ENCODE assay signal across 8 mouse cellular contexts in the genomic region with DNA sequence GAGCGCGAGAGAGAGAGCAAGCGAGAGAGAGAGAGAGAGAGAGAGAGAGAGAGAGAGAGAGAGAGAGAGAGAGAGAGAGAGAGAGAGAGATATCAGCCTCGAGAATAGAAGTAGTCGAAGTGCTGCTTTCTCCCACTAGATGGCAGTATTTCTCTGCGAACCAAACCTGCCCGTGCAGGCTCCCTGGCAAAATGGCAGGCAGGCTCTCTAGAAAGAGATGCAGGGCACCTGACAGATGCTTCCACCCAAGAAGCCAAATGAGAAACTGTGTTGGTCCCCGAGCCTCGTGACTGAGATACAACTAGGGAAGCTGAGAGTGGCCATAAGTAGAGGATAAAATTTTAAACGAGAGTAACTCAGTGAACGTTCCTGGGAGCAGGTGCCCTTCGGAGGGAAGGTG. TPM values are rescaled to one million over a fixed set of nuclear protein-coding genes. Genes with fewer than 3 reads are reported as not detected.
DNase-seq lines count a peak whose midpoint lies in the region; ATAC-seq lines count a peak whose summit lies in the region.

No protein-coding gene starts in this region.

- H3K27ac ChIP-seq in liver, embryonic 13.5 days, result no peak overlapping the region
- H3K27ac ChIP-seq in neural tube, embryonic 15.5 days (replicated peaks), result no peak overlapping the region

- WGBS in liver, embryonic 13.5 days (ENCODE audit: insufficient replicate concordance), result 23% methylated on average over 10 of the region's 12 CpGs
- WGBS in neural tube, embryonic 15.5 days, result 23% methylated on average over 9 of the region's 12 CpGs

- no peaks in the 10 kb centered on the region for H3K36me3 ChIP-seq in liver, embryonic 13.5 days
- no peaks in the 10 kb centered on the region for H3K36me3 ChIP-seq in neural tube, embryonic 15.5 days

- no peak overlapping the region for H3K4me3 ChIP-seq in liver, embryonic 13.5 days (replicated peaks)
- no peak overlapping the region for H3K4me3 ChIP-seq in neural tube, embryonic 15.5 days (replicated peaks)

- H3K9me3 ChIP-seq in liver, embryonic 13.5 days (replicated peaks), result peaks cover 10% of the 10 kb centered on the region
- no peaks in the 10 kb centered on the region for H3K9me3 ChIP-seq in neural tube, embryonic 15.5 days (replicated peaks)

- H3K4me1 ChIP-seq in liver, embryonic 13.5 days (replicated peaks), result peaks cover 44% of the 10 kb centered on the region
- peaks cover 5% of the 10 kb centered on the region; the same call in 1 of the 2 replicates for H3K4me1 ChIP-seq in neural tube, embryonic 15.5 days

- DNase-seq in 3T3-L1 (ENCODE audit: low read depth, low spot score), result peak; percentile 88
- peak; percentile 80 for DNase-seq in NIH3T3 (ENCODE audit: low read depth)
- peak; percentile 91 for DNase-seq in cerebellum, postnatal 14 days
- DNase-seq in frontal cortex, postnatal 36 days (ENCODE audit: low spot score in 2 of 2), result peak; percentile 61 to 89
- DNase-seq in kidney, postnatal 14 days, result peak; percentile 76
- peak; percentile 57 for DNase-seq in liver, embryonic 13.5 days
- peak; percentile 78 for DNase-seq in testis, postnatal 10 days (ENCODE audit: low spot score)

- no peak overlapping the region for H3K9ac ChIP-seq in liver, embryonic 13.5 days
- H3K9ac ChIP-seq in neural tube, embryonic 15.5 days (replicated peaks), result no peak overlapping the region

- H3K27me3 ChIP-seq in liver, embryonic 13.5 days, result no peaks in the 10 kb centered on the region
- H3K27me3 ChIP-seq in neural tube, embryonic 15.5 days (replicated peaks), result peaks cover 47% of the 10 kb centered on the region

- no peak overlapping the region for H3K4me2 ChIP-seq in liver, embryonic 13.5 days
- H3K4me2 ChIP-seq in neural tube, embryonic 15.5 days, result no peak overlapping the region

- peak; percentile 45; the same call in 1 of the 2 replicates for ATAC-seq in liver, embryonic 13.5 days (ENCODE audit: low read depth)
- ATAC-seq in neural tube, embryonic 15.5 days (ENCODE audit: low FRiP score), result peak; percentile 68

RNA-seq across cellular contexts. Expression of a gene that starts 13.4 kb away (rescaled TPM):
- polyA plus RNA-seq in liver, embryonic 13.5 days (2015; fragmentation: Nextera tagmentation; extraction: Ambion mirVana), result not detected in 2 replicates
- polyA plus RNA-seq in neural tube, embryonic 15.5 days (2015; fragmentation: Nextera tagmentation; extraction: Ambion mirVana), result 0.18 and 0.33 TPM in 2 replicates

RNA-seq across cellular contexts. Expression of a gene that starts 37.2 kb away (rescaled TPM):
- polyA plus RNA-seq in liver, embryonic 13.5 days (2015; fragmentation: Nextera tagmentation; extraction: Ambion mirVana), result 15.8 and 19.0 TPM in 2 replicates
- polyA plus RNA-seq in neural tube, embryonic 15.5 days (2015; fragmentation: Nextera tagmentation; extraction: Ambion mirVana), result 49.6 and 57.8 TPM in 2 replicates
